In genomic region chr5:18027531-18027930, GRCm38 (mm10) we compare ENCODE assay signal across 27 mouse cellular contexts.
"Had no signal": no experiment of that assay in that cellular context is flagged by ENCODE, and none has a peak within 500 bp of the region (broad histone marks: within the 10 kb centered on the region; RNA-seq: fewer than 3 reads in every experiment).

No protein-coding gene starts in this region.

- H3K9ac ChIP-seq: heart, embryonic 12.5 days; hindbrain, embryonic 12.5 days; hindbrain, embryonic 14.5 days; intestine, embryonic 15.5 days; limb, embryonic 12.5 days; liver, embryonic 13.5 days had no signal

- H3K4me1 ChIP-seq: heart, embryonic 10.5 days; heart, embryonic 12.5 days; hindbrain, embryonic 10.5 days; hindbrain, embryonic 12.5 days; intestine, embryonic 15.5 days; limb, embryonic 10.5 days; limb, embryonic 12.5 days; liver, embryonic 13.5 days had no signal

- H3K27ac ChIP-seq: gastrocnemius, adult 2 months; heart, embryonic 10.5 days; hindbrain, embryonic 10.5 days; hindbrain, embryonic 12.5 days; hindbrain, embryonic 14.5 days; intestine, embryonic 15.5 days; layer of hippocampus, adult 2 months; left cerebral cortex, adult 2 months; limb, embryonic 10.5 days; limb, embryonic 12.5 days; liver, embryonic 13.5 days had no signal

- H3K36me3 ChIP-seq: heart, embryonic 10.5 days; heart, embryonic 12.5 days; hindbrain, embryonic 10.5 days; hindbrain, embryonic 12.5 days; intestine, embryonic 15.5 days; limb, embryonic 10.5 days; limb, embryonic 12.5 days; liver, embryonic 13.5 days had no signal

- H3K27me3 ChIP-seq: heart, embryonic 12.5 days; hindbrain, embryonic 12.5 days; intestine, embryonic 15.5 days; limb, embryonic 12.5 days; liver, embryonic 13.5 days had no signal

- H3K4me3 ChIP-seq: gastrocnemius, adult 2 months; heart, embryonic 10.5 days; heart, embryonic 12.5 days; hindbrain, embryonic 10.5 days; hindbrain, embryonic 12.5 days; intestine, embryonic 15.5 days; layer of hippocampus, adult 2 months; left cerebral cortex, adult 2 months; limb, embryonic 10.5 days; limb, embryonic 12.5 days; liver, embryonic 13.5 days had no signal

- ATAC-seq: hindbrain, embryonic 16.5 days; inflammation-experienced regulatory T-cells, adult 6 months; intestine, embryonic 15.5 days; intestine, postnatal 0 days had no signal

- H3K9me3 ChIP-seq: heart, embryonic 10.5 days; heart, embryonic 12.5 days; hindbrain, embryonic 10.5 days; hindbrain, embryonic 12.5 days; intestine, embryonic 15.5 days; limb, embryonic 10.5 days; limb, embryonic 12.5 days; liver, embryonic 13.5 days had no signal

- H3K4me2 ChIP-seq: heart, embryonic 12.5 days; hindbrain, embryonic 12.5 days; hindbrain, embryonic 14.5 days; intestine, embryonic 15.5 days; limb, embryonic 12.5 days; liver, embryonic 11.5 days; liver, embryonic 13.5 days had no signal

- DNase-seq: gastrocnemius, adult 2 months; gastrocnemius, postnatal 10 days; gastrocnemius, postnatal 25 days; heart, adult 18-20 months; heart, postnatal 10 days; heart, postnatal 4 days; kidney, adult 18-20 months; kidney, adult 8-10 months; kidney, postnatal 10 days; kidney, postnatal 25 days; kidney, postnatal 4 days; liver; liver, embryonic 13.5 days had no signal
